Mouse (Mus musculus) neural tube, embryonic 14.5 days (tissue): ENCODE results near the gene Gm29644. TPM values are rescaled to one million over a fixed set of nuclear protein-coding genes. Genes with fewer than 3 reads are reported as not detected.
"Not testable (repeated sequence)": the region's sequence is repeated elsewhere in the genome, so short reads cannot be mapped to it uniquely, and the experiment has no call there.

Experiments used
- ATAC-seq: fragments of 200-750 bp; cut with Nextera tagmentation; 2 replicates; pipeline ENCODE4 v1.8.0; 2017; ENCODE audit warnings: low read depth, mild to moderate bottlenecking, moderate TSS enrichment, moderate library complexity
- H3K27ac ChIP-seq: fragments of 300-500 bp; sonication (generic); 2 replicates; pipeline ENCODE4 v1.5.1; 2014; ENCODE audit warnings: low read depth, mild to moderate bottlenecking, control low read depth, low read length, moderate library complexity, mixed read lengths
- H3K27me3 ChIP-seq: fragments of 300-500 bp; sonication (generic); 2 replicates; pipeline ENCODE4 v1.6.1; 2014; ENCODE audit warnings: low read length; ENCODE audit not compliant: control insufficient read depth, insufficient read depth
- H3K36me3 ChIP-seq: fragments of 300-500 bp; sonication (generic); 2 replicates; pipeline ENCODE4 v1.6.1; 2014; ENCODE audit warnings: low read length, mixed read lengths; ENCODE audit not compliant: control insufficient read depth, insufficient read depth
- H3K4me1 ChIP-seq: fragments of 300-500 bp; sonication (generic); 2 replicates; pipeline ENCODE4 v1.6.1; 2014; ENCODE audit warnings: low read length; ENCODE audit not compliant: control insufficient read depth, insufficient read depth
- H3K4me2 ChIP-seq: fragments of 300-500 bp; sonication (generic); 2 replicates; pipeline ENCODE4 v1.6.1; 2014; ENCODE audit warnings: mild to moderate bottlenecking, low read depth, low read length, control low read depth
- H3K4me3 ChIP-seq: fragments of 300-500 bp; sonication (generic); 2 replicates; pipeline ENCODE4 v1.5.1; 2014; ENCODE audit warnings: low read depth, low read length, control low read depth, mixed read lengths
- H3K9ac ChIP-seq: fragments of 300-500 bp; sonication (generic); replicated peaks from 2 replicates; pipeline ENCODE4 v1.6.1; 2014; ENCODE audit warnings: low read depth, mild to moderate bottlenecking, control low read depth, low read length, mixed read lengths
- H3K9me3 ChIP-seq: fragments of 300-500 bp; sonication (generic); 2 replicates; pipeline ENCODE4 v1.6.1; 2016; ENCODE audit warnings: low read length; ENCODE audit not compliant: control insufficient read depth
- WGBS: fragments of 180-500 bp; shearing (Covaris S2); extraction: QIAGEN DNeasy Blood & Tissue Kit; methylation state at CpG from one replicate; pipeline ENCODE4 v1.1.7; 2014; 5-methylcytosine and 5-hydroxymethylcytosine counted together
- polyA plus RNA-seq: library from polyadenylated mRNA; unstranded; fragments of >200 nt; fragmentation: Nextera tagmentation; extraction: Ambion mirVana; gene quantifications from 2 replicates; pipeline ENCODE4 v1.2.1, GENCODE M21; 2014

The Gm29644 gene
- not detected in 2 replicates for polyA plus RNA-seq

DNA sequence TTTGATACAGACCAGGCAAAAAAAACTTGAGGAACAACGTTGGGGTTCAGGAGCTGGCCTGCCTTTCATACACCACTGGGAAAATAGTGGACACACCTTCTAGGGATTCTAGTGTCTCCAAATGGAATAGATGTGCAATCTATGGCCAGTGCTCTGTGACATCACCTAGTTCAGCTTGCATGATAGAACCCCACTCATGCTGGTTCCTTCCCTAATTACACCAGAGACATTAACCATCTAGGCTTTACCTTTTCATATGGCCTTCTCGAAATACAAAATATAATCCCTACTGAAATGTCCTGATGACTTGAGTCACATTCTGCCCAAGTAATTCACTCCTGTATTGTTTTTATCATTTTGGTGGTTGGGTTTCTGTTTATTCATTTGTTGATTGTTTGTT lies at the start of gene Gm29644, which contains the start of gene Gm29423:
Gene Gm29644, minus strand, starts transcription at position 157 of the 400 bp plus-strand sequence.
Gene Gm29423, minus strand, starts transcription at position 101 of the 400 bp plus-strand sequence.
- WGBS, result no CpG with 5 or more reads among the region's 2 CpGs
- not testable (repeated sequence) for H3K4me1 ChIP-seq, H3K4me2 ChIP-seq, ATAC-seq, H3K9ac ChIP-seq, H3K36me3 ChIP-seq, H3K27me3 ChIP-seq, H3K27ac ChIP-seq, H3K4me3 ChIP-seq, H3K9me3 ChIP-seq

DNA sequence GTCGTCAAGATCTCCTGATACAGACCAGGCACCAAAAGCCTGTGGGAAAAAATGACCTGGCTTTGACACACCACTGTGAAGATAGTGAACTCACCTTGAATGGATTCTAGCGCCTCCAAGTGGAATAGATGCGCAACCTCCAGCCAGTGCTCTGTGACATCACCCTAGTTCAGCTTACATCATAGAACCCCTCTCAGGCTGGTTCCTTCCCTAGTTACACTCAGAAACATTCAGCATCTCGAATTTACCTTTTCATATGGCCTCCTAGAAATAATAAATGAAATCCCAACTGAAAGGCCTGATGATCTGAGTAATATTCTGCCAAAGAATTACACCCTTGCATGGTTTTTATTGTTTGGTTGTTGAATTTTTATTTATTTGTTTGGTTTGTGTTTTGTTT lies 29.6 kb downstream of the Gm29644 start, which contains the start of gene Gm21118:
Gene Gm21118, minus strand, starts transcription at position 101 of the 400 bp plus-strand sequence.
- H3K27me3 ChIP-seq, H3K9me3 ChIP-seq, H3K4me3 ChIP-seq, ATAC-seq, H3K36me3 ChIP-seq, H3K4me2 ChIP-seq, H3K9ac ChIP-seq, H3K27ac ChIP-seq, H3K4me1 ChIP-seq: not testable (repeated sequence)
- no CpG with 5 or more reads among the region's 4 CpGs for WGBS

Other genes starting within 250 kb of the Gm29644 start
- gene Gm21118, start 29.7 kb downstream of the Gm29644 start, polyA plus RNA-seq, result not detected in 2 replicates
- gene Gm29423, start 56 bp downstream of the Gm29644 start, polyA plus RNA-seq, result not detected in 2 replicates
- gene Gm20888, start 138.5 kb upstream of the Gm29644 start, polyA plus RNA-seq, result not detected in 2 replicates